Mouse (Mus musculus) stomach, embryonic 16.5 days (tissue): ENCODE data around the gene Atxn1. TPM values are rescaled to one million over a fixed set of nuclear protein-coding genes. Genes with fewer than 3 reads are reported as not detected.

Experiments used
- ATAC-seq: fragments of 200-750 bp; cut with Nextera tagmentation; 2 replicates; pipeline ENCODE4 v1.8.0; 2017; ENCODE audit warnings: moderate number of reproducible peaks, moderate TSS enrichment; ENCODE audit not compliant: insufficient read depth, low FRiP score
- H3K27ac ChIP-seq: fragments of 300-500 bp; sonication (generic); 2 replicates; pipeline ENCODE4 v1.5.1; 2014; ENCODE audit warnings: low read length
- H3K27me3 ChIP-seq: fragments of 300-500 bp; sonication (generic); 2 replicates; pipeline ENCODE4 v1.6.1; 2014; ENCODE audit warnings: low read length, control low read depth, mixed read lengths; ENCODE audit not compliant: control insufficient read depth, insufficient read depth
- H3K36me3 ChIP-seq: fragments of 300-500 bp; sonication (generic); 2 replicates; pipeline ENCODE4 v1.6.1; 2014; ENCODE audit warnings: low read length; ENCODE audit not compliant: control insufficient read depth, insufficient read depth
- H3K4me1 ChIP-seq: fragments of 300-500 bp; sonication (generic); 2 replicates; pipeline ENCODE4 v1.6.1; 2014; ENCODE audit warnings: low read length, control low read depth, mixed read lengths; ENCODE audit not compliant: control insufficient read depth, insufficient read depth
- H3K4me2 ChIP-seq: fragments of 300-500 bp; sonication (generic); 2 replicates; pipeline ENCODE4 v1.6.1; 2014; ENCODE audit warnings: low read depth, low read length, mixed read lengths
- H3K4me3 ChIP-seq: fragments of 300-500 bp; sonication (generic); replicated peaks from 2 replicates; pipeline ENCODE4 v1.5.1; 2014; ENCODE audit warnings: mild to moderate bottlenecking, low read length
- H3K9ac ChIP-seq: fragments of 300-500 bp; sonication (generic); 2 replicates; pipeline ENCODE4 v1.6.1; 2014; ENCODE audit warnings: low read length
- H3K9me3 ChIP-seq: fragments of 300-500 bp; sonication (generic); replicated peaks from 2 replicates; pipeline ENCODE4 v1.6.1; 2016; ENCODE audit warnings: low read length, control low read depth; ENCODE audit not compliant: control insufficient read depth
- WGBS: fragments of 180-500 bp; shearing (Covaris S2); extraction: QIAGEN DNeasy Blood & Tissue Kit; methylation state at CpG from one replicate; pipeline ENCODE4 v1.1.7; 2014; 5-methylcytosine and 5-hydroxymethylcytosine counted together
- polyA plus RNA-seq: library from polyadenylated mRNA; unstranded; fragments of >200 nt; fragmentation: Nextera tagmentation; extraction: Ambion mirVana; gene quantifications from 2 replicates; pipeline ENCODE4 v1.2.1, GENCODE M21; 2015

The Atxn1 gene
- polyA plus RNA-seq, 1 experiment from 2014 or later, result 7.8 TPM

- no peak overlapping the region for H3K27ac ChIP-seq
- 0 out of 2 replicates have a peak, but pooled peaks cover 4% of the 10 kb centered on the region for H3K4me1 ChIP-seq
- ATAC-seq, result no peak
- H3K36me3 ChIP-seq, result no peaks in the 10 kb centered on the region
- H3K27me3 ChIP-seq, result no peaks in the 10 kb centered on the region
- no peak overlapping the region for H3K4me3 ChIP-seq
- no peaks in the 10 kb centered on the region for H3K9me3 ChIP-seq
- no peak overlapping the region for H3K4me2 ChIP-seq
- 78% methylated on average over 10 of the region's 10 CpGs for WGBS
- H3K9ac ChIP-seq, result no peak overlapping the region
Observed at GRCm38 (mm10) chr13:45783681-45784080, 181.1 kb downstream of the Atxn1 start.

- ATAC-seq, result no peak
- WGBS, result 80% methylated on average over 5 of the region's 5 CpGs
- H3K9me3 ChIP-seq, result no peaks in the 10 kb centered on the region
Observed at GRCm38 (mm10) chr13:45778750-45779149, 186.1 kb downstream of the Atxn1 start.

GRCm38 (mm10) chr13:45778171-45778570, 186.6 kb downstream of the Atxn1 start:
- H3K4me3 ChIP-seq, result no peak overlapping the region
- H3K4me2 ChIP-seq, result no peak overlapping the region
- no peaks in the 10 kb centered on the region for H3K36me3 ChIP-seq
- H3K9me3 ChIP-seq, result no peaks in the 10 kb centered on the region
- 34% methylated on average over 9 of the region's 9 CpGs for WGBS
- no peaks in the 10 kb centered on the region for H3K27me3 ChIP-seq
- H3K9ac ChIP-seq, result no peak overlapping the region
- peak overlapping the region; percentile 53 for H3K27ac ChIP-seq
- H3K4me1 ChIP-seq, result no peaks in the 10 kb centered on the region; the same call in 1 of the 2 replicates
- no peak for ATAC-seq

More at GRCm38 (mm10) chr13:45778750-45779149, 186.1 kb downstream of the Atxn1 start:
- Histone ChIP-seq H3K9ac (no peak overlapping the region), H3K27me3 (no peaks in the 10 kb centered on the region), H3K36me3 (no peaks in the 10 kb centered on the region), H3K4me2 (no peak overlapping the region), H3K27ac (no peak overlapping the region), H3K4me1 (peaks cover under 1% of the 10 kb centered on the region; the same call in 1 of the 2 replicates), H3K4me3 (no peak overlapping the region)

GRCm38 (mm10) chr13:45775516-45775915, 189.3 kb downstream of the Atxn1 start:
- 79% methylated on average over 1 of the region's 1 CpGs for WGBS
- ATAC-seq, result no peak

GRCm38 (mm10) chr13:45773381-45774168, 191.2 kb downstream of the Atxn1 start:
- WGBS, result 78% methylated on average over 21 of the region's 21 CpGs
- H3K4me1 ChIP-seq, result no peaks in the 10 kb centered on the region; the same call in 1 of the 2 replicates
- no peak overlapping the region for H3K4me3 ChIP-seq
- H3K9me3 ChIP-seq, result no peaks in the 10 kb centered on the region
- no peak for ATAC-seq
- no peak overlapping the region for H3K4me2 ChIP-seq
- H3K9ac ChIP-seq, result no peak overlapping the region
- no peaks in the 10 kb centered on the region for H3K27me3 ChIP-seq
- H3K27ac ChIP-seq, result no peak overlapping the region
- H3K36me3 ChIP-seq, result no peaks in the 10 kb centered on the region

More at GRCm38 (mm10) chr13:45775516-45775915, 189.3 kb downstream of the Atxn1 start:
- H3K27me3 ChIP-seq, result no peaks in the 10 kb centered on the region
- H3K4me2 ChIP-seq, result no peak overlapping the region
- H3K9ac ChIP-seq, result no peak overlapping the region
- no peaks in the 10 kb centered on the region; the same call in 1 of the 2 replicates for H3K4me1 ChIP-seq
- no peak overlapping the region for H3K4me3 ChIP-seq
- no peak overlapping the region for H3K27ac ChIP-seq
- H3K36me3 ChIP-seq, result no peaks in the 10 kb centered on the region
- H3K9me3 ChIP-seq, result no peaks in the 10 kb centered on the region

GRCm38 (mm10) chr13:45769757-45770156, 195.1 kb downstream of the Atxn1 start:
- H3K9ac ChIP-seq, result no peak overlapping the region
- no peaks in the 10 kb centered on the region for H3K27me3 ChIP-seq
- H3K9me3 ChIP-seq, result no peaks in the 10 kb centered on the region
- H3K4me1 ChIP-seq, result no peaks in the 10 kb centered on the region
- H3K4me3 ChIP-seq, result no peak overlapping the region
- H3K36me3 ChIP-seq, result no peaks in the 10 kb centered on the region
- H3K27ac ChIP-seq, result no peak overlapping the region
- no peak for ATAC-seq
- H3K4me2 ChIP-seq, result no peak overlapping the region
- whole genome bisulfite sequencing, result 89% methylated on average over 11 of the region's 11 CpGs

GRCm38 (mm10) chr13:45768250-45768649, 196.6 kb downstream of the Atxn1 start:
- Histone ChIP-seq H3K4me1 (no peaks in the 10 kb centered on the region), H3K9me3 (no peaks in the 10 kb centered on the region), H3K4me2 (no peak overlapping the region), H3K36me3 (no peaks in the 10 kb centered on the region), H3K27ac (no peak overlapping the region), H3K4me3 (no peak overlapping the region), H3K9ac (no peak overlapping the region), H3K27me3 (no peaks in the 10 kb centered on the region)
- WGBS, result 85% methylated on average over 3 of the region's 3 CpGs
- ATAC-seq, result no peak

GRCm38 (mm10) chr13:45764354-45764753, 200.5 kb downstream of the Atxn1 start:
- H3K4me2 ChIP-seq, result no peak overlapping the region
- H3K27ac ChIP-seq, result no peak overlapping the region
- H3K4me3 ChIP-seq, result no peak overlapping the region
- no peak for ATAC-seq
- no peaks in the 10 kb centered on the region for H3K9me3 ChIP-seq
- H3K4me1 ChIP-seq, result no peaks in the 10 kb centered on the region
- no peak overlapping the region for H3K9ac ChIP-seq
- H3K36me3 ChIP-seq, result no peaks in the 10 kb centered on the region
- 77% methylated on average over 5 of the region's 5 CpGs for WGBS
- no peaks in the 10 kb centered on the region for H3K27me3 ChIP-seq

GRCm38 (mm10) chr13:45762278-45762677, 202.5 kb downstream of the Atxn1 start:
- ATAC-seq, result no peak
- H3K27me3 ChIP-seq, result no peaks in the 10 kb centered on the region
- 62% methylated on average over 7 of the region's 7 CpGs for WGBS

More at GRCm38 (mm10) chr13:45762278-45762677, 202.5 kb downstream of the Atxn1 start:
- no peak overlapping the region for H3K4me3 ChIP-seq
- H3K9me3 ChIP-seq, result no peaks in the 10 kb centered on the region
- no peaks in the 10 kb centered on the region for H3K36me3 ChIP-seq
- H3K27ac ChIP-seq, result no peak overlapping the region
- H3K4me2 ChIP-seq, result no peak overlapping the region
- H3K4me1 ChIP-seq, result no peaks in the 10 kb centered on the region
- H3K9ac ChIP-seq, result no peak overlapping the region
